Mouse (Mus musculus) heart, adult 18-20 months (tissue): ENCODE results near the gene Zfp954. TPM values are rescaled to one million over a fixed set of nuclear protein-coding genes. Genes with fewer than 3 reads are reported as not detected.
"Not testable (repeated sequence)": the region's sequence is repeated elsewhere in the genome, so short reads cannot be mapped to it uniquely, and the experiment has no call there.

Experiments used
- DNase-seq, 2 experiments: peaks; one replicate each; pipeline ENCODE4 v3.0.0; 2021 to 2022; ENCODE audit warnings: mixed read lengths in 1 of 2
- long read RNA-seq, 2 experiments: library from polyadenylated mRNA; stranded (forward); transcript quantifications; one replicate each; pipeline ENCODE4 v2.0.0; 2021
- total RNA-seq, 2 experiments: library from RNA; stranded (reverse); gene quantifications; 2 replicates each; pipeline ENCODE4 v1.2.3; 2021

Zfp954 gene
- 1 to 10 TPM; 4.5 TPM for total RNA-seq
- long read RNA-seq, experiment 1, partial matches to known transcripts: 4 of 7 reads
- long read RNA-seq, experiment 1, other reads (novel, unspliced or antisense): 1 of 7 reads
- long read RNA-seq, experiment 2, partial matches to known transcripts: 0 of 2 reads
- long read RNA-seq, experiment 2, other reads (novel, unspliced or antisense): 1 of 2 reads

DNA sequence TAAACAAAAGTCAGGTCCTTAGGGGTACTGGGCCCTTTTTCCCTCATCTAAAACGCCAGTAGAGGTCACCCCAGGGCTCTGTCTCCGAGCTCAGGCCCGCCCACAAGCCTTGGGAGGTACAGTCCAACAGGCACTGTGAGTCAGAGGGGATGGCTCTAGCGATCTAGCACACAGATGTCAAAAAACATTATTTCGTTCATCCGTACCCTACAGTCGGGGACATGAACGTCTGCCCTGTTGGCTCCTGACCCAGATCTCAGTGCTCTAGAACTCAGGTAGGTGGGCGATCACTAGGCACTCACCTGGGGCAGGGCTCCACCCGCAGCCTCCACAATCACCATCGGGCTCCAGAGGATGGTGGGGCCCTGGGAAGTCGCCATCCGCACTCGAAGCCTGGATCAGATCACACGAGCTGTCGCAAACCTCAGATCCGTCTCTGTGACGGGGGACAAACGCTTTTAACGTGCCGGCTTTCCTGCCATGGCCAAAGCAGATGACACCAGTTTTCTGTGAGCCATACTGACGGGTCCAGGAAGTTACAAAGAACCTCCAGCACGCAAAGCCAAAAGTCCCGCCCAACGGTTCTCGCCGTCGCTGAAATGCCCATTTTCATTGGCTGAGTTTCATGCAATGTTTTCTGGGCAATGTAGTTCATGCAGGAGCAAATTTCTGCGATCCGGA is at the start of gene Zfp954:
TSS of gene Zfp954 (minus strand) at position 568 of the 681 bp plus-strand sequence.
- DNase-seq: peak; percentile 92 to 94

DNA sequence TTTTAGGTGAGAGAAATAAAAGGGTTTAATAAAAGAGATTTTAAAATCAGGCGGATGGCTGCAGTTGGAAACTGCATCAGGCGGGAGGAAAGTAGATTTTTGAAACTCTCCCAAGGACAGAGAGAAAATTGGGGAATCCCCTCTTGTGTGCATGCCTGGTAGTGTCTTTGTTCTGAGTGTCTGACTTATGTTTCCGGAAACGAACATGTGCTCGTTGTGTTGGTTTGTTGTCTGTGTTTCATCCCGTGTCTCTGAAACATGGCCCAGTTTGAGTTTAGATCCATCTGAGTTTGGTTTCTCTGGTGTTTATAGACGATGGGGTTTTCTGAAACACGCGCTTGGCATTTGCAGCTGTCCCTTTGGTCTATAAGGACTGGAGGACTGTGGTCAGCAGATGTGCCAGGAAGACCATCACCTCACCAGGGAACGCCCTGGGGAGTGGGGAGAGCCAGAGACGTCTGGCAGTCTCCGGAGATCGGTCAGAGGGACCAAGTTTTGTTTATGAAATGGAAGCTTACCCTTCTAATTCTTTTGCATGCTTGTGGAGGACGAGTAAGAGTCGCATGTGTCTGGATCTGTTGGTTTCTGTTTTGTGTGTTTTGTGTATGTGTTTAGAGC is 24.8 kb upstream of the Zfp954 start:
- no peak for DNase-seq

DNA sequence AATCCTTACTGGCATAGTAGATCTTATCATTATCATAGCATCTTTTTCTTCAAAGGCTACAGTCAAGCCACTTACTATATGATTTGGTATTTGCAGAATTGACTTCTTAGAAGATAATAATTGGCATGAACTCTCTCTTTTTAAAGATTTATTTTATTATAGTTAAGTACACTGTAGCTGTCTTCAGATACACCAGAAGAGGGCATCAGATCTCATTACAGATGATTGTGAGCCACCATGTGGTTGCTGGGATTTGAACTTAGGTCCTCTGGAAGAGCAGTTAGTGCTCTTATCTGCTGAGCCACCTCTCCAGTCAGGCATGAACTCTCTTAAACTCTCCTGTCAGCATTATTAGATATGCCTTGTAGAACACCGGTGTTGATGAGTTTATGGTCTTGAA is 22.9 kb upstream of the Zfp954 start:
- DNase-seq: no peak

- DNase-seq: peak; percentile 45 to 56
Observed at GRCm38 (mm10) chr7:7136379-7136866, 15.1 kb upstream of the Zfp954 start, which contains the start of gene Zfp773. Gene Zfp773 (minus strand): TSS chr7:7136755.

DNA sequence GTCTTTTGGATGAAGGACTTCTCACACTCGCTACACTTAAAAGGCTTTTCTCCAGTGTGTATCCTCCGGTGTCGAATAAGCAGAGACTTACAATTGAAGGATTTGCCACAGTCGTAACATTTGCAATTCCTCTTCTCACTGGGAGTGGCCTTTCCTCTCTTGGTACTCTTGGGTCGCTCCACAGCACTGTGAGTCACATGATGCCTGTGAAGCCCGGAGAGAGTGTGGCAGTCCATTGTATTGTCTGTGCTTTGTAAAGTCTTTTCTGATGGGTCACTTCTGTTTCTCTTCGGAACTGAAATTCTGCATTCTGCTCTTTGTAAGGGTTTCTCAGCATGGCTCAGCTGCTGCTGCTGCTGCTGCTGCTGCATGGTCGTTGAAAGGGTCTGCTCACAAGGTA is 11.5 kb upstream of the Zfp954 start:
- no peak for DNase-seq

- DNase-seq: not testable (repeated sequence)
Observed at GRCm38 (mm10) chr7:7130491-7131124, 9.3 kb upstream of the Zfp954 start.

DNA sequence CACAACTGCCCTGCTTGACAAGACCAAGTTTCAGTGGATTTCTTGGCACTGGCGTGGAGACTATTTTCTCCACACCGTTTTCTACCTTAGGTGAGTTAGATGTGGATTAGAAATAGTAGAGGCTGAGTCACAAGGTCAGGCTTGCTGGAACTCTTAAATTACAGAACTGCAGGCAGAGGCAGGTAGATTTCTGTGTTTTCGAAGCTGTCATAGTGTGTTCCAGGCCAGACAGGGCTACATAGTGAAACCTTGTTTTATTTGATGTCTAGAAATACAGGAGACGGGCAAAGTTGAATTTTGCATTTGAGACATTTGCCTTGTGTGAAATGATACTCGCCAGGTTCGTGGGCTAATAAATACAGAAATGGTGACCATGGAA is 303 bp upstream of the Zfp954 start:
- no peak for DNase-seq

DNA sequence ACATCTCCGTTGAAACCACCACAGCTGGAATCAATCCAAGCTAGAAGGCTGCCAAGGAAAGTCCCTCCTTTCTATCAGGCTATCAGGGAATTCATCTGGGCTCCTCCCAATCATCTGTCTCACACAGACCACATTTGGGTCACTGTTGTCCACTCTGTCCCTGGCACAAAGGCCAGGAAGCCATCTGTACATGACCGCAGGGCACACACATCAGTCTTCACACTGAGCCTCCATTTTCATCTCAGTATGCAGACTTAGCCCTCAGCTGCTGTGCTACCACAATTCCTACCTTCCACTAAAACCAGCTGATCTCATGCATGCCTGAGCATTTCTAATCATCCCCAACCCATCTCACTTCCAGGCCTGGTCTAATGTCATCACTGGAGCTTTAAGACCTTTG is 2.8 kb downstream of the Zfp954 start:
- no peak for DNase-seq

GRCm38 (mm10) chr7:7108501-7108900 is 12.8 kb downstream of the Zfp954 start:
- no peak for DNase-seq

Other genes with a start within 250 kb of the Zfp954 start
- not detected for gene Aurkc, start 126.2 kb downstream of the Zfp954 start, total RNA-seq
- under 1 TPM; 0.37 to 0.51 TPM for gene Zfp773, start 15.3 kb upstream of the Zfp954 start, total RNA-seq
- gene Zfp418, start 49.8 kb upstream of the Zfp954 start, total RNA-seq: 1 to 10 TPM; 1.7 to 2.0 TPM
- 1 to 10 TPM; 1.8 to 2.0 TPM for gene Zfp772, start 88.5 kb upstream of the Zfp954 start, total RNA-seq
- under 1 TPM in 1 of 2 experiments, not detected in 1; 0.26 TPM for gene Vmn2r29, start 125.8 kb upstream of the Zfp954 start, total RNA-seq
- gene Gm45844, start 156.8 kb upstream of the Zfp954 start, total RNA-seq: 1 to 10 TPM; 1.8 to 2.3 TPM
- 10 to 100 TPM; 53.4 to 57.5 TPM for gene Clcn4, start 179.4 kb upstream of the Zfp954 start, total RNA-seq
- not detected for gene Vmn2r30, start 216.1 kb upstream of the Zfp954 start, total RNA-seq